ENCODE assay signal across 11 mouse cellular contexts in the genomic region with DNA sequence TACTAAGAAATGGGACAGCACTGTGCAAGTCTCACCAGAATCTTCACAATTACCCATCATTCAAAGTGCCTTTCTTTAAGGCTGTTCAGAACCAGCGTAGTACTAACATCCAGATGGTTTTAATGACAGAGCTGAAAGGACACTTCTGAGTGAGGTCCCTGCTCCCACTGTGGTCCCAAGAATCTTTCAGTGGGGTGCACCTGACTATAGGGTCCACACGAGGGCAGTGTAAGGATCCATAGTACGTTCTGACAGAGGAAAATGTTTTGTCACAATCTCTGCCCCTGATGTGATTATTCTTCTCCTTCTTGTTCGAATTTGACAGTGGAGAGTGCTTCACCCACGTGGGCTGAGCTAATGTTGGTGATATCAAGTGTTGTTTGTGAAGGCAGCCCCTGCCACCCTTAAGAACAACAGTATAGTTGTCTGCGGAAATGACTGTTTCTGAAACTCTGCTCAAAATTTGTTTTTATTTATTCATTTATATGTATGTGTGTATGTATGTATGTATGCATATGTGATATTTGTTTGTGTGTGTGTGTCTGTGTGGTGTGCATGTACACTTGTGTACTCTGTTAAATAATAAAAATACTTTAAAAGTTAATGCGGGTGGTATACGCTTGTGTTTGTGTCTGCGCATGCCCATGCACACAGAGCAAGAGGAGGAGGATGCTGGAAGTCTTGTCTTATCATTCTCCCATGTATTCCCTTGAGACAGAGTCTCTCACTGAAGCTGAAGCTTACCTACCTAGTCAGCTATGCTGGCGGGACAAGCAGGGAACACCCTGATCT.
A peak's percentile ranks its signal among the peaks of the same experiment; 100 is the strongest.
DNase-seq lines count a peak whose midpoint lies in the region; ATAC-seq lines count a peak whose summit lies in the region.
"Had no signal": no experiment of that assay in that cellular context is flagged by ENCODE, and none has a peak within 500 bp of the region (broad histone marks: within the 10 kb centered on the region; RNA-seq: fewer than 3 reads in every experiment).

No protein-coding gene starts in this region.

- H3K4me1 ChIP-seq in hindbrain, embryonic 16.5 days (ENCODE audit: control insufficient read depth, insufficient read depth, low read depth, low read length): peaks cover 5% of the 10 kb centered on the region
- H3K4me1 ChIP-seq: heart, embryonic 13.5 days had no signal

- DNase-seq in cerebellum, postnatal 10 days: peak; percentile 20 to 29
- DNase-seq in cerebellum, adult 9-11 months: no peak
- peak; percentile 45 to 57 for DNase-seq in layer of hippocampus, postnatal 10 days (ENCODE audit: low spot score in 2 of 2)
- no peak for DNase-seq in layer of hippocampus, postnatal 25 days (ENCODE audit: extremely low spot score in 1 of 2, low spot score in 1 of 2)
- DNase-seq in NIH3T3 (ENCODE audit: low read depth): peak; percentile 12
- no peak for DNase-seq in spleen, adult 18-20 months
- DNase-seq in urinary bladder, postnatal 36 days (ENCODE audit: low spot score in 2 of 2): no peak
- DNase-seq: cerebellum, adult 11 months; kidney, postnatal 36 days had no signal

- no peak overlapping the region for H3K4me3 ChIP-seq in hindbrain, embryonic 16.5 days (ENCODE audit: low read length)
- H3K4me3 ChIP-seq: heart, embryonic 13.5 days had no signal

- 77% methylated on average over 10 of the region's 10 CpGs for WGBS in hindbrain, embryonic 16.5 days

- H3K4me2 ChIP-seq in hindbrain, embryonic 16.5 days (ENCODE audit: low read length): no peak overlapping the region
- H3K4me2 ChIP-seq: heart, embryonic 13.5 days had no signal

- ATAC-seq in hindbrain, embryonic 16.5 days: 0 out of 2 replicates have a peak, but pooled peaks have one; percentile 27

- H3K9ac ChIP-seq in hindbrain, embryonic 16.5 days (ENCODE audit: low read depth, low read length): no peak overlapping the region
- H3K9ac ChIP-seq: heart, embryonic 13.5 days had no signal

- H3K27me3 ChIP-seq in hindbrain, embryonic 16.5 days (replicated peaks; ENCODE audit: control insufficient read depth, insufficient read depth, low read length): no peaks in the 10 kb centered on the region
- H3K27me3 ChIP-seq: heart, embryonic 13.5 days had no signal

- no peaks in the 10 kb centered on the region for H3K9me3 ChIP-seq in hindbrain, embryonic 16.5 days (ENCODE audit: control insufficient read depth, low read length)
- H3K9me3 ChIP-seq: heart, embryonic 13.5 days had no signal

- H3K36me3 ChIP-seq in hindbrain, embryonic 16.5 days (ENCODE audit: control insufficient read depth, insufficient read depth, low read length): no peaks in the 10 kb centered on the region
- H3K36me3 ChIP-seq: heart, embryonic 13.5 days had no signal

- H3K27ac ChIP-seq in hindbrain, embryonic 16.5 days (ENCODE audit: low read depth, low read length): no peak overlapping the region
- H3K27ac ChIP-seq: heart, embryonic 13.5 days had no signal

Comparison
In these comparisons a context has a peak if more than half of its experiments do, and no peak if none do; other contexts are left out.
1. DNase-seq: peak in cerebellum, postnatal 10 days (2 of 2), layer of hippocampus, postnatal 10 days (2 of 2) and NIH3T3 (single experiment); none in cerebellum, adult 9-11 months (single experiment), layer of hippocampus, postnatal 25 days (0 of 2), spleen, adult 18-20 months (0 of 2) and urinary bladder, postnatal 36 days (0 of 2).